Mouse (Mus musculus): ENCODE measurements at regions not wholly inside any gene's neighbourhood (a gene's known extent, or its start where the extent isn't known, plus 50 kb on each side); places are given as distances from the start of the nearest gene placed in this dataset.
"Not testable (repeated sequence)": the region's sequence is repeated elsewhere in the genome, so short reads cannot be mapped to it uniquely, and the experiment has no call there.

DNA sequence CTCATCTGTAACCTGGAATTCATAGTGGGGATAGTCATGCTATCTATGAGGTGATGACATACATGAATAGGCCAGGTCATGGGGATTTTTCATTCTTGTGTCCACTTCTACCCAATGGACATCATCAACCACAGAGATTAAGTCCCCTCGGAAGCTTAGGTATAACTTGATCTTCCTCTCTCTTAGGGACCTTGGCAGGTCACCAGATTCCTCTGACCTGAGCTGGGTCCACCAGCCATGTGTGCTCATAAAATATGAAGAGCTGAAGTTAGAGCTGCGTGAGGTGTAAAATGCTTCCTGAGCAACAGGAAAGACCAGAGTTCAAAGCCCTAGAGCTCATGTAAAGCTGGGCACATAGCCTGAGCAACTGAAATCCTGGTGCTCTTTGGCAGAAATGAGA is 105.3 kb downstream of the Ero1lb start:
- H3K9ac ChIP-seq; H3K4me2 ChIP-seq (replicated peaks); H3K27ac ChIP-seq; H3K4me3 ChIP-seq; H3K4me1 ChIP-seq; ATAC-seq (ENCODE audit: low FRiP score, low read depth); H3K9me3 ChIP-seq; H3K36me3 ChIP-seq; H3K27me3 ChIP-seq (replicated peaks): not testable (repeated sequence)
- 94% methylated on average over 2 of the region's 2 CpGs for WGBS

DNA sequence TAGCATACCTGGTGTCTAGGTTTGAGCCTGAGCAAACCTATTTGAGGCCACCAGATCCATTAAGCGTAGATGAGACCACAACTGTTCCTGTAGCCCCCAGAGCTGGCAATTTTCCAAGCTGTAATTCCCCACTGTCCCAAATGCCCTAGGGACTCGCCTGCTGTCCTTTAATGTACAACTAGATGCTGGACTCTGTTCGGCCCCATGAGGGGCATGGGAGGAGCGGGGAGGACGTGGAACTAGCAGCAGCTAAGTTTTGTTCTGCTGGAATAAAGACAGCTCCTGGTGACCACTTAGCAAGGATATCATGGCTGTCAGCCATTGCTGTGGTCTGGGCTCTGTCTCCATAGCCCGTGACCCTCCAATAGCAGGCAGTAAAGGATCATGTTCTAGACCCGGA is 103.1 kb downstream of the Ero1lb start:
- not testable (repeated sequence) for H3K4me3 ChIP-seq; H3K27me3 ChIP-seq (replicated peaks); H3K36me3 ChIP-seq; H3K27ac ChIP-seq; H3K9ac ChIP-seq; H3K4me1 ChIP-seq; H3K4me2 ChIP-seq (replicated peaks); ATAC-seq (ENCODE audit: low FRiP score, low read depth); H3K9me3 ChIP-seq
- WGBS = no CpG with 5 or more reads among the region's 7 CpGs

GRCm38 (mm10) chr13:12667727-12668665 is 102.3 kb downstream of the Ero1lb start:
- H3K4me1 ChIP-seq; H3K9ac ChIP-seq; H3K4me3 ChIP-seq; H3K36me3 ChIP-seq; ATAC-seq (ENCODE audit: low FRiP score, low read depth); H3K27ac ChIP-seq; H3K4me2 ChIP-seq (replicated peaks); H3K9me3 ChIP-seq; H3K27me3 ChIP-seq (replicated peaks): not testable (repeated sequence)
- 76% methylated on average over 9 of the region's 9 CpGs for WGBS

GRCm38 (mm10) chr13:12666050-12666449 is 100.4 kb downstream of the Ero1lb start:
- not testable (repeated sequence) for H3K27ac ChIP-seq; H3K4me2 ChIP-seq (replicated peaks); H3K9ac ChIP-seq; H3K36me3 ChIP-seq; H3K27me3 ChIP-seq (replicated peaks); H3K4me1 ChIP-seq; H3K9me3 ChIP-seq; ATAC-seq (ENCODE audit: low FRiP score, low read depth); H3K4me3 ChIP-seq
- 78% methylated on average over 3 of the region's 3 CpGs for WGBS

All from neural tube, embryonic 12.5 days (tissue).